Mouse (Mus musculus) heart, postnatal 0 days (tissue): ENCODE measurements at regions not wholly inside any gene's neighbourhood (a gene's known extent, or its start where the extent isn't known, plus 50 kb on each side); places are given as distances from the start of the nearest gene placed in this dataset.

Source experiments
- CTCF ChIP-seq: IDR thresholded peaks from 2 replicates; pipeline ENCODE4 v1.5.1; 2016; ENCODE audit warnings: antibody characterized with exemption, control low read depth, low read depth
- EP300 ChIP-seq: IDR thresholded peaks from 2 replicates; pipeline ENCODE4 v1.6.1; 2016; ENCODE audit warnings: antibody characterized with exemption, low read depth

DNA sequence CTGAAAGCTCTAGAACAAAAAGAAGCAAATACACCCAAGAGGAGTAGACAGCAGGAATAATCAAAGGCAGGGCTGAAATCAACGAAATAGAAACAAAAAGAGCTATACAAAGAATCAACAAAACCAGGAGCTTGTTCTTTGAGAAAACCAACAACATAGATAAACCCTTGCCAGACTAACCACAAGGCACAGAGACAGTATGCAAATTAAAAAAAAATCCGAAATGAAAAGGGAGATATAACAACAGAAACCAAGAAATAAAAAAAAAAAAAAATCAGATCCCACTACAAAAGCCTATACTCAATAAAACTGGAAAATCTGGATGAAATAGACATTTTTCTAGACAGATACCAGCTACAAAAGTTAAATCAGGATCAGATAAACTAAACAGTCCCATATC, 1638.6 kb downstream of the Hace1 start:
- TF ChIP-seq CTCF (no peak), EP300 (no peak)
